Mouse (Mus musculus) midbrain, embryonic 15.5 days (tissue): Measurements from ENCODE around the gene Clcn1. TPM values are rescaled to one million over a fixed set of nuclear protein-coding genes. Genes with fewer than 3 reads are reported as not detected.

Experiments used
- ATAC-seq: fragments of 200-750 bp; cut with Nextera tagmentation; replicated peaks from 2 replicates; pipeline ENCODE4 v1.8.0; 2017; ENCODE audit warnings: moderate TSS enrichment
- H3K27ac ChIP-seq: fragments of 300-500 bp; sonication (generic); 2 replicates; pipeline ENCODE4 v1.5.1; 2015; ENCODE audit warnings: mild to moderate bottlenecking, inconsistent platforms
- H3K27me3 ChIP-seq: fragments of 300-500 bp; sonication (generic); replicated peaks from 2 replicates; pipeline ENCODE4 v1.6.1; 2015; ENCODE audit warnings: inconsistent platforms
- H3K36me3 ChIP-seq: fragments of 300-500 bp; sonication (generic); replicated peaks from 2 replicates; pipeline ENCODE4 v1.6.1; 2015; ENCODE audit warnings: inconsistent platforms
- H3K4me1 ChIP-seq: fragments of 300-500 bp; sonication (generic); 2 replicates; pipeline ENCODE4 v1.6.1; 2015; ENCODE audit warnings: inconsistent platforms
- H3K4me2 ChIP-seq: fragments of 300-500 bp; sonication (generic); 2 replicates; pipeline ENCODE4 v1.6.1; 2015; ENCODE audit warnings: inconsistent platforms, mild to moderate bottlenecking, moderate library complexity
- H3K4me3 ChIP-seq: fragments of 300-500 bp; sonication (generic); 2 replicates; pipeline ENCODE4 v1.5.1; 2015; ENCODE audit warnings: mild to moderate bottlenecking, inconsistent platforms
- H3K9ac ChIP-seq: fragments of 300-500 bp; sonication (generic); 2 replicates; pipeline ENCODE4 v1.6.1; 2015; ENCODE audit warnings: mild to moderate bottlenecking, inconsistent platforms
- H3K9me3 ChIP-seq: fragments of 300-500 bp; sonication (generic); 2 replicates; pipeline ENCODE4 v1.6.1; 2016; ENCODE audit warnings: inconsistent platforms
- WGBS: fragments of 180-500 bp; shearing (Covaris S2); methylation state at CpG from one replicate; pipeline ENCODE4 v1.1.7; 2015; ENCODE audit warnings: mixed read lengths; 5-methylcytosine and 5-hydroxymethylcytosine counted together
- polyA plus RNA-seq: library from polyadenylated mRNA; unstranded; fragments of >200 nt; fragmentation: Nextera tagmentation; extraction: Ambion mirVana; gene quantifications from 2 replicates; pipeline ENCODE4 v1.2.1, GENCODE M21; 2015

Gene Clcn1
- polyA plus RNA-seq, 1 experiment from 2014 or later: 2.6 TPM

- Histone ChIP-seq H3K4me1 (peaks cover 30% of the 10 kb centered on the region), H3K27ac (no peak overlapping the region), H3K36me3 (peaks cover 15% of the 10 kb centered on the region), H3K4me2 (no peak overlapping the region), H3K27me3 (no peaks in the 10 kb centered on the region), H3K9me3 (no peaks in the 10 kb centered on the region), H3K4me3 (no peak overlapping the region), H3K9ac (no peak overlapping the region)
- no peak for ATAC-seq
- WGBS: 61% methylated on average over 11 of the region's 11 CpGs
Observed at GRCm38 (mm10) chr6:42354076-42355019, 67.9 kb downstream of the Clcn1 start.

GRCm38 (mm10) chr6:42355366-42355765, 68.9 kb downstream of the Clcn1 start:
- Histone ChIP-seq H3K9ac (no peak overlapping the region), H3K36me3 (peaks cover 16% of the 10 kb centered on the region), H3K27ac (no peak overlapping the region), H3K27me3 (no peaks in the 10 kb centered on the region), H3K4me3 (no peak overlapping the region), H3K9me3 (no peaks in the 10 kb centered on the region), H3K4me1 (peaks cover 30% of the 10 kb centered on the region), H3K4me2 (no peak overlapping the region)
- no peak for ATAC-seq
- 97% methylated on average over 6 of the region's 6 CpGs for WGBS

GRCm38 (mm10) chr6:42355794-42356600, 69.5 kb downstream of the Clcn1 start:
- H3K36me3 ChIP-seq: peaks cover 16% of the 10 kb centered on the region
- 94% methylated on average over 13 of the region's 13 CpGs for WGBS

GRCm38 (mm10) chr6:42356913-42357312, 70.4 kb downstream of the Clcn1 start:
- Histone ChIP-seq H3K4me1 (peaks cover 16% of the 10 kb centered on the region), H3K9me3 (no peaks in the 10 kb centered on the region), H3K27me3 (no peaks in the 10 kb centered on the region), H3K4me2 (no peak overlapping the region), H3K36me3 (peaks cover 16% of the 10 kb centered on the region), H3K4me3 (no peak overlapping the region), H3K27ac (no peak overlapping the region), H3K9ac (no peak overlapping the region)
- ATAC-seq: no peak
- WGBS: 97% methylated on average over 5 of the region's 5 CpGs

More at GRCm38 (mm10) chr6:42355794-42356600, 69.5 kb downstream of the Clcn1 start:
- no peak for ATAC-seq
- no peaks in the 10 kb centered on the region for H3K9me3 ChIP-seq
- no peak overlapping the region for H3K27ac ChIP-seq
- no peak overlapping the region for H3K9ac ChIP-seq
- peaks cover 25% of the 10 kb centered on the region for H3K4me1 ChIP-seq
- H3K4me2 ChIP-seq: no peak overlapping the region
- H3K27me3 ChIP-seq: no peaks in the 10 kb centered on the region
- no peak overlapping the region for H3K4me3 ChIP-seq

- 61% methylated on average over 6 of the region's 6 CpGs for WGBS
- no peak overlapping the region for H3K9ac ChIP-seq
- H3K27ac ChIP-seq: no peak overlapping the region
- no peak for ATAC-seq
- H3K36me3 ChIP-seq: peaks cover 16% of the 10 kb centered on the region
- no peak overlapping the region for H3K4me2 ChIP-seq
- no peaks in the 10 kb centered on the region for H3K9me3 ChIP-seq
- no peak overlapping the region for H3K4me3 ChIP-seq
- no peaks in the 10 kb centered on the region for H3K27me3 ChIP-seq
- H3K4me1 ChIP-seq: peaks cover 11% of the 10 kb centered on the region
Observed at GRCm38 (mm10) chr6:42357901-42358300, 71.4 kb downstream of the Clcn1 start.

GRCm38 (mm10) chr6:42358901-42359300, 72.4 kb downstream of the Clcn1 start:
- no peaks in the 10 kb centered on the region for H3K27me3 ChIP-seq
- no peak overlapping the region for H3K27ac ChIP-seq
- H3K4me2 ChIP-seq: no peak overlapping the region
- peaks cover 16% of the 10 kb centered on the region for H3K36me3 ChIP-seq
- H3K9ac ChIP-seq: no peak overlapping the region
- no peak for ATAC-seq
- H3K9me3 ChIP-seq: no peaks in the 10 kb centered on the region
- H3K4me3 ChIP-seq: no peak overlapping the region
- 93% methylated on average over 12 of the region's 12 CpGs for WGBS
- peaks cover 5% of the 10 kb centered on the region for H3K4me1 ChIP-seq

GRCm38 (mm10) chr6:42359364-42360147, 73.1 kb downstream of the Clcn1 start:
- no peaks in the 10 kb centered on the region for H3K4me1 ChIP-seq
- H3K36me3 ChIP-seq: peaks cover 16% of the 10 kb centered on the region
- H3K9ac ChIP-seq: no peak overlapping the region
- no peak overlapping the region for H3K27ac ChIP-seq
- no peak for ATAC-seq
- H3K27me3 ChIP-seq: no peaks in the 10 kb centered on the region
- H3K9me3 ChIP-seq: no peaks in the 10 kb centered on the region
- H3K4me3 ChIP-seq: no peak overlapping the region
- no peak overlapping the region for H3K4me2 ChIP-seq
- WGBS: 75% methylated on average over 9 of the region's 9 CpGs

GRCm38 (mm10) chr6:42360231-42360840, 73.9 kb downstream of the Clcn1 start:
- no peak overlapping the region for H3K9ac ChIP-seq
- H3K4me2 ChIP-seq: no peak overlapping the region
- WGBS: 92% methylated on average over 6 of the region's 6 CpGs
- H3K27me3 ChIP-seq: no peaks in the 10 kb centered on the region
- H3K4me1 ChIP-seq: no peaks in the 10 kb centered on the region
- H3K4me3 ChIP-seq: no peak overlapping the region
- no peaks in the 10 kb centered on the region for H3K9me3 ChIP-seq
- peaks cover 16% of the 10 kb centered on the region for H3K36me3 ChIP-seq
- ATAC-seq: no peak
- H3K27ac ChIP-seq: no peak overlapping the region

- Histone ChIP-seq H3K4me1 (no peaks in the 10 kb centered on the region), H3K4me2 (no peak overlapping the region), H3K9ac (no peak overlapping the region), H3K27ac (no peak overlapping the region), H3K27me3 (no peaks in the 10 kb centered on the region), H3K4me3 (no peak overlapping the region), H3K9me3 (no peaks in the 10 kb centered on the region), H3K36me3 (peaks cover 16% of the 10 kb centered on the region)
- no peak for ATAC-seq
- 97% methylated on average over 13 of the region's 13 CpGs for WGBS
Observed at GRCm38 (mm10) chr6:42361041-42361895, 74.8 kb downstream of the Clcn1 start.

- Histone ChIP-seq H3K9me3 (no peaks in the 10 kb centered on the region), H3K4me3 (no peak overlapping the region), H3K27me3 (no peaks in the 10 kb centered on the region), H3K4me1 (no peaks in the 10 kb centered on the region), H3K4me2 (no peak overlapping the region), H3K27ac (no peak overlapping the region), H3K36me3 (peaks cover 16% of the 10 kb centered on the region), H3K9ac (no peak overlapping the region)
- ATAC-seq: no peak
- WGBS: 62% methylated on average over 1 of the region's 1 CpGs
Observed at GRCm38 (mm10) chr6:42362074-42362473, 75.6 kb downstream of the Clcn1 start.

GRCm38 (mm10) chr6:42362497-42362896, 76.0 kb downstream of the Clcn1 start:
- no peak; the same call in 1 of the 2 replicates for ATAC-seq
- 64% methylated on average over 1 of the region's 1 CpGs for WGBS
- Histone ChIP-seq H3K27me3 (no peaks in the 10 kb centered on the region), H3K4me1 (no peaks in the 10 kb centered on the region), H3K4me2 (no peak overlapping the region), H3K36me3 (peaks cover 16% of the 10 kb centered on the region), H3K4me3 (no peak overlapping the region), H3K27ac (no peak overlapping the region), H3K9ac (no peak overlapping the region), H3K9me3 (no peaks in the 10 kb centered on the region)
